Mouse (Mus musculus): ENCODE data around the gene Ptbp2.

- TF ChIP-seq CTCF (IDR thresholded peaks at IDR 0.05; ENCODE audit: borderline replicate concordance, insufficient read depth, low read depth, low read length), result no peak
- no peak for TF ChIP-seq POLR2A (IDR thresholded peaks at IDR 0.05; ENCODE audit: borderline replicate concordance, insufficient read depth, low read length)
These were observed 20.5 kb downstream of the Ptbp2 start for GRCm38 (mm10) chr3:119763772-119764171.

All from cerebellum, adult 2 months (tissue).